Mouse (Mus musculus): ENCODE data around the gene Brk1.

DNA sequence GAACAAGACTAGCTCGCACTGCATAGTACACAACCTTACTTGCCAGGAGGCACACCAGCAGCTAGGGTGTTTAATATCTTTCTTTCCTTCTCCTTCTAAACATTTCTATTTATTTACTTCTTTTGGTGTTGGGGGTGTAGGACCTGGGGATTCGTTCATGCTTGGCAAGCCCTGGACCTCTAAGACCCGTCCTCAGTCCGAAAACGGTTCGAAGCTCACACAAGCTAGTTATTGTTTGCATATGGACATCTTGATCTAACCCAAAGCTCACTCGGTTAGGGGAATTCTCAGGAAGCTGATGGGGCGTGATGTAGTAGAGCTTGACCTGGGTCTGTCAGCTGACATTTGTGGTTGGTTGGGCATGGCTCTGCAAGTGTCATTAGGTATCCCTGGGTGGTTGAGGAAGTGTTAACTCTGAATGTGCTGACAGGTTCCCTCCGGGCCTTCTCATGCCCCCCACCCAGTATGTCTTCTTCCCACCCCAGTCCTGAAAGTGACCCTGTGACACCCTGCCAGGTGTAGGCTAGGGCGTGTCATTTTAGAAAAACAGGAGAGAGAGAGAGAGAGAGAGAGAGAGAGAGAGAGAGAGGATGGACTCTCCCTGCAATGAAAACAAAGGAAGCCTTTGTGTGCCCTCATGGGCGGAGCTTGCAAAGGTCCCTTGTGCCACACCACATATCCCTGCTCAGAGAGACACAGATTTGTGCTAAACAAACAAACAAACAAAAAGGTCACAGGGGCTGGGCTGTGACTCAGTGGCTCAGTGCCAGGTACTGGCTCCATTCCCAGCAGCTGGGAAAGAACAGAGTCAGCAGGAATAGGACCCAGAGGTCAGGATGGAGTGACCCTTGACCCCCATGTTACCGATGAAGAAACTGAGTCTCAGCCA is 57.0 kb downstream of the Brk1 start:
- no peak for TF ChIP-seq GATA1 (IDR thresholded peaks at IDR 0.05; ENCODE audit: borderline replicate concordance, low read length)
- no peak for TF ChIP-seq FLI1 (IDR thresholded peaks at IDR 0.05; ENCODE audit: low read length)

All from megakaryocyte, embryonic 14.5 days (primary cell).